Mouse (Mus musculus) liver, adult 2 months (tissue): ENCODE results near the gene Prr12.

Source experiments
- CTCF ChIP-seq: fragments of 200-500 bp; IDR thresholded peaks from 2 replicates; pipeline ENCODE4 v1.5.1; 2011; ENCODE audit warnings: low read depth, low read length, control low read depth
- POLR2A ChIP-seq: fragments of 200-500 bp; IDR thresholded peaks from 2 replicates; pipeline ENCODE4 v1.6.1; 2011; ENCODE audit warnings: low read length, control low read depth; ENCODE audit not compliant: insufficient read depth; ENCODE audit errors: extremely low read depth

GRCm38 (mm10) chr7:45012824-45013223 is 39.9 kb downstream of the Prr12 start:
- no peak for TF ChIP-seq CTCF
- TF ChIP-seq POLR2A: no peak
